Mouse (Mus musculus): ENCODE results near the gene Ube2e1. TPM values are rescaled to one million over a fixed set of nuclear protein-coding genes. Genes with fewer than 3 reads are reported as not detected.

Ube2e1 gene
- total and polyA plus RNA-seq, 2 experiments from 2014 or later: 49.7 to 158 TPM

- Histone ChIP-seq H3K9ac (no peak overlapping the region), H3K36me3 (ENCODE audit: insufficient read depth) (no peaks in the 10 kb centered on the region), H3K9me3 (ENCODE audit: low read length) (no peaks in the 10 kb centered on the region), H3K27me3 (ENCODE audit: insufficient read depth, low read length) (no peaks in the 10 kb centered on the region), H3K4me1 (ENCODE audit: insufficient read depth) (no peaks in the 10 kb centered on the region), H3K27ac (ENCODE audit: low read depth, low read length) (no peak overlapping the region), H3K4me2 (ENCODE audit: low read depth) (no peak overlapping the region), H3K4me3 (ENCODE audit: low read depth, low read length) (no peak overlapping the region)
- DNase-seq (no peak), ATAC-seq (no peak)
- no peak for TF ChIP-seq CTCF (IDR thresholded peaks at IDR 0.05; ENCODE audit: low read depth)
- WGBS: 87% methylated on average over 2 of the region's 2 CpGs
These were observed 32.8 kb downstream of the Ube2e1 start for GRCm38 (mm10) chr14:18298874-18299273.

- WGBS: 96% methylated on average over 2 of the region's 2 CpGs
- Histone ChIP-seq H3K9ac (no peak overlapping the region), H3K4me1 (ENCODE audit: insufficient read depth) (no peaks in the 10 kb centered on the region), H3K36me3 (ENCODE audit: insufficient read depth) (no peaks in the 10 kb centered on the region), H3K4me2 (ENCODE audit: low read depth) (no peak overlapping the region), H3K4me3 (ENCODE audit: low read depth, low read length) (no peak overlapping the region), H3K27me3 (ENCODE audit: insufficient read depth, low read length) (no peaks in the 10 kb centered on the region), H3K9me3 (ENCODE audit: low read length) (no peaks in the 10 kb centered on the region), H3K27ac (ENCODE audit: low read depth, low read length) (no peak overlapping the region)
- ATAC-seq (no peak), DNase-seq (no peak)
- no peak for TF ChIP-seq CTCF (IDR thresholded peaks at IDR 0.05; ENCODE audit: low read depth)
These were observed 34.2 kb downstream of the Ube2e1 start for GRCm38 (mm10) chr14:18297441-18297840.

DNA sequence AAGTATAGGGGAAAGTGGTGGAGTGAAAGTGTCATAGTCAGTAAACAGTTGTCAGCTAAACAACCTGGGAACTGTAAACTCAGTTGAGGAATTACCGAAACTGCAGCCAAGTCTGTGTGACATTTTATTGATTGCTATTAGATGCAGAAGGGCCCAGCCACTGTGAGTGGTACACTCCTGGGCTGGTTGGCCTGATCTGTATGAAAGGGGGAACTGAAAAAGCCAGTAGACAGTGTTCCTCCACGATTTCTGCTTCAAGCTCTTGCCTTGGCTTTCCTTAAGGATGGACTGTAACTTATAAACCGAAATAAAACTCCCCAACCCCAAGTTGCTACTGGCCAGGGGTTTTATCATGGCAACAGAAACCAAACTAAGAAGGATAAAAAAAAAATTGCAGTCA lies 39.1 kb downstream of the Ube2e1 start:
- H3K4me3 ChIP-seq (ENCODE audit: low read depth, low read length): no peak overlapping the region
- ATAC-seq: no peak
- H3K4me1 ChIP-seq (ENCODE audit: insufficient read depth): no peaks in the 10 kb centered on the region
- no peak overlapping the region for H3K4me2 ChIP-seq (ENCODE audit: low read depth)
- no peak for TF ChIP-seq CTCF (IDR thresholded peaks at IDR 0.05; ENCODE audit: low read depth)
- H3K27ac ChIP-seq (ENCODE audit: low read depth, low read length): no peak overlapping the region
- no peaks in the 10 kb centered on the region for H3K36me3 ChIP-seq (ENCODE audit: insufficient read depth)
- 88% methylated on average over 3 of the region's 3 CpGs for WGBS
- H3K9me3 ChIP-seq (ENCODE audit: low read length): no peaks in the 10 kb centered on the region
- no peak for DNase-seq
- no peaks in the 10 kb centered on the region for H3K27me3 ChIP-seq (ENCODE audit: insufficient read depth, low read length)
- H3K9ac ChIP-seq: no peak overlapping the region

- Histone ChIP-seq H3K27ac (ENCODE audit: low read depth, low read length) (no peak overlapping the region), H3K4me2 (ENCODE audit: low read depth) (no peak overlapping the region), H3K4me3 (ENCODE audit: low read depth, low read length) (no peak overlapping the region), H3K9me3 (ENCODE audit: low read length) (no peaks in the 10 kb centered on the region), H3K27me3 (ENCODE audit: insufficient read depth, low read length) (no peaks in the 10 kb centered on the region), H3K36me3 (ENCODE audit: insufficient read depth) (no peaks in the 10 kb centered on the region), H3K9ac (no peak overlapping the region), H3K4me1 (ENCODE audit: insufficient read depth) (no peaks in the 10 kb centered on the region)
- WGBS: 96% methylated on average over 3 of the region's 3 CpGs
- no peak for DNase-seq
- TF ChIP-seq CTCF (IDR thresholded peaks at IDR 0.05; ENCODE audit: low read depth): no peak
- ATAC-seq: no peak
These were observed 39.5 kb downstream of the Ube2e1 start for GRCm38 (mm10) chr14:18292111-18292510.

- no peaks in the 10 kb centered on the region for H3K9me3 ChIP-seq (ENCODE audit: low read length)
- no peak for TF ChIP-seq CTCF (IDR thresholded peaks at IDR 0.05; ENCODE audit: low read depth)
- H3K36me3 ChIP-seq (ENCODE audit: insufficient read depth): peaks cover 6% of the 10 kb centered on the region; the same call in 1 of the 2 replicates
- H3K4me3 ChIP-seq (ENCODE audit: low read depth, low read length): no peak overlapping the region
- no peaks in the 10 kb centered on the region for H3K27me3 ChIP-seq (ENCODE audit: insufficient read depth, low read length)
- H3K9ac ChIP-seq: no peak overlapping the region
- H3K4me2 ChIP-seq (ENCODE audit: low read depth): no peak overlapping the region
- H3K27ac ChIP-seq (ENCODE audit: low read depth, low read length): no peak overlapping the region
- ATAC-seq: no peak
- no peak for DNase-seq
- H3K4me1 ChIP-seq (ENCODE audit: insufficient read depth): no peaks in the 10 kb centered on the region
- WGBS: 83% methylated on average over 2 of the region's 2 CpGs
These were observed 44.3 kb downstream of the Ube2e1 start for GRCm38 (mm10) chr14:18287391-18287790.

DNA sequence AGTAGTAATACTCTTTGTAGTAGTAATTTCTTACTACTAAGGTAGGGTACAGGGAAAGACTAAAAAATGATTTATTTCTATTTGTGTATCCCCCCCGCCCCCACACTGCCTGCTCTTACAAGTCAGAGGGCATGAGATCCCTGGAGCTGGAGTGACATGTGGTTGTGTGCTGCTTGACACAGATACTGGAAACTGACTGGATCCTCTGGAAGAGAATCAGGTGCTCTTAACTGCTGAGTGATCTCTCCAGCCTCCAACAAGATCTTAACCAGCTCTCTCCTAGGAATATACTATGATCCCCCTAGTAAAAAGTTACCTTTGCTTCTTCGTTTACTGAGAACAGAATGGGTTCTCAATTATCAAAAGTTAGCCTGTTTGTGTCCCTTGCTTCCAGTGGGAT lies 45.2 kb downstream of the Ube2e1 start:
- no peak for ATAC-seq
- no peak for TF ChIP-seq CTCF (IDR thresholded peaks at IDR 0.05; ENCODE audit: low read depth)

DNA sequence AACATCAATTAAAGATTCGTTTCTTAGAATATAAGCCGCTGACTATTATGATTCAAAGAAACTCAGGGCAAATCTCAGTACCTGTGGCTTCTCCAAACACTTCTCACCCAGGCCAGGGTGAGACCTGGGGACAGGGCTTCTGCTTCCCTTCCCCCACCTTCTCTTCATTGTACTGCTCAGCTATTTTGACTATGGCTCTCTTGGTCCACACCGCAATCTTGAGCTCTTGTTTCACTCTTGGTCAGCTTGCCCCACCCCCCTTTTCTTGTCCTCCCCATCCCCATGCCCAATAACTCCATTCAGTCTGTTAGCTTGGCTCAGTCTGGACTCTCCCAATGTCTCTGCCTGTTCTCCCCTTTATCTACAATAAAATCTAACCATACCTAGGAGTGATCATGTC lies 46.2 kb downstream of the Ube2e1 start:
- no peak overlapping the region for H3K9ac ChIP-seq
- peaks cover 19% of the 10 kb centered on the region for H3K36me3 ChIP-seq (ENCODE audit: insufficient read depth)
- no peak overlapping the region for H3K4me2 ChIP-seq (ENCODE audit: low read depth)
- H3K9me3 ChIP-seq (ENCODE audit: low read length): no peaks in the 10 kb centered on the region
- ATAC-seq (no peak), DNase-seq (no peak)
- no peak overlapping the region for H3K27ac ChIP-seq (ENCODE audit: low read depth, low read length)
- no peak for TF ChIP-seq CTCF (IDR thresholded peaks at IDR 0.05; ENCODE audit: low read depth)
- no peaks in the 10 kb centered on the region for H3K27me3 ChIP-seq (ENCODE audit: insufficient read depth, low read length)
- WGBS: 86% methylated on average over 3 of the region's 3 CpGs
- no peak overlapping the region for H3K4me3 ChIP-seq (ENCODE audit: low read depth, low read length)
- no peaks in the 10 kb centered on the region for H3K4me1 ChIP-seq (ENCODE audit: insufficient read depth)

More for the DNA sequence above, 45.2 kb downstream of the Ube2e1 start:
- H3K9me3 ChIP-seq (ENCODE audit: low read length): no peaks in the 10 kb centered on the region
- peaks cover 16% of the 10 kb centered on the region for H3K36me3 ChIP-seq (ENCODE audit: insufficient read depth)
- H3K4me1 ChIP-seq (ENCODE audit: insufficient read depth): no peaks in the 10 kb centered on the region
- DNase-seq: no peak
- H3K27ac ChIP-seq (ENCODE audit: low read depth, low read length): no peak overlapping the region
- H3K9ac ChIP-seq: no peak overlapping the region
- H3K4me3 ChIP-seq (ENCODE audit: low read depth, low read length): no peak overlapping the region
- WGBS: 95% methylated on average over 2 of the region's 2 CpGs
- H3K4me2 ChIP-seq (ENCODE audit: low read depth): no peak overlapping the region
- no peaks in the 10 kb centered on the region for H3K27me3 ChIP-seq (ENCODE audit: insufficient read depth, low read length)

GRCm38 (mm10) chr14:18284581-18284980 lies 47.1 kb downstream of the Ube2e1 start:
- peak; percentile 64; the same call in 1 of the 2 replicates for ATAC-seq
- peak; percentile 58 for DNase-seq
- Histone ChIP-seq H3K9me3 (ENCODE audit: low read length) (no peaks in the 10 kb centered on the region), H3K4me2 (ENCODE audit: low read depth) (no peak overlapping the region), H3K27me3 (ENCODE audit: insufficient read depth, low read length) (no peaks in the 10 kb centered on the region), H3K27ac (ENCODE audit: low read depth, low read length) (no peak overlapping the region), H3K4me3 (ENCODE audit: low read depth, low read length) (no peak overlapping the region), H3K36me3 (ENCODE audit: insufficient read depth) (peaks cover 24% of the 10 kb centered on the region), H3K4me1 (ENCODE audit: insufficient read depth) (no peaks in the 10 kb centered on the region), H3K9ac (no peak overlapping the region)
- WGBS: 79% methylated on average over 2 of the region's 2 CpGs
- peak; percentile 62 for TF ChIP-seq CTCF (IDR thresholded peaks at IDR 0.05; ENCODE audit: low read depth)

All from forebrain, postnatal 0 days (tissue).